Mouse (Mus musculus) ES-Bruce4 (cell line): ENCODE measurements around the gene L2hgdh. TPM values are rescaled to one million over a fixed set of nuclear protein-coding genes. Genes with fewer than 3 reads are reported as not detected.

ENCODE experiments used
- H3K27ac ChIP-seq: 2 replicates; pipeline ENCODE4 v1.5.1; 2012; ENCODE audit warnings: low read length, inconsistent platforms; ENCODE audit not compliant: insufficient read depth
- H3K27me3 ChIP-seq: 2 replicates; pipeline ENCODE4 v1.6.1; 2012; ENCODE audit warnings: mild to moderate bottlenecking, low read length, inconsistent platforms; ENCODE audit not compliant: control insufficient read depth, poor library complexity, insufficient read depth, severe bottlenecking
- H3K36me3 ChIP-seq: 2 replicates; pipeline ENCODE4 v1.6.1; 2012; ENCODE audit warnings: inconsistent platforms, mild to moderate bottlenecking, low read length, moderate library complexity; ENCODE audit not compliant: control insufficient read depth, poor library complexity, insufficient read depth, severe bottlenecking
- H3K4me1 ChIP-seq: one replicate; pipeline ENCODE4 v1.8.1; 2011; ENCODE audit warnings: low read length; ENCODE audit not compliant: control insufficient read depth, insufficient read depth
- H3K4me3 ChIP-seq: 2 replicates; pipeline ENCODE4 v1.5.1; 2011; ENCODE audit warnings: low read depth, mild to moderate bottlenecking, low read length
- H3K9ac ChIP-seq: 2 replicates; pipeline ENCODE4 v1.6.1; 2012; ENCODE audit warnings: low read depth, mild to moderate bottlenecking, inconsistent platforms; ENCODE audit not compliant: poor library complexity, severe bottlenecking
- H3K9me3 ChIP-seq: replicated peaks from 2 replicates; pipeline ENCODE4 v1.6.1; 2012; ENCODE audit warnings: mild to moderate bottlenecking, low read length, inconsistent platforms; ENCODE audit not compliant: control insufficient read depth, poor library complexity, insufficient read depth, severe bottlenecking
- CTCF ChIP-seq: IDR thresholded peaks from one replicate; pipeline ENCODE4 v1.8.1; 2011; ENCODE audit warnings: low read depth, low read length
- EP300 ChIP-seq: IDR thresholded peaks from 2 replicates; pipeline ENCODE4 v1.6.1; 2011; ENCODE audit warnings: low read depth, low read length; ENCODE audit not compliant: insufficient read depth
- POLR2A ChIP-seq: IDR thresholded peaks from one replicate; pipeline ENCODE4 v1.8.1; 2011; ENCODE audit warnings: low read length; ENCODE audit not compliant: insufficient read depth
- polyA plus RNA-seq: library from polyadenylated mRNA; stranded (reverse); fragments of >200 nt; gene quantifications from 2 replicates; pipeline ENCODE4 v1.2.4, GENCODE M21; 2011; ENCODE audit warnings: low read depth; ENCODE audit not compliant: missing spikeins, insufficient read depth, insufficient read length

L2hgdh gene
- polyA plus RNA-seq, result 25.6 and 26.2 TPM in 2 replicates

DNA sequence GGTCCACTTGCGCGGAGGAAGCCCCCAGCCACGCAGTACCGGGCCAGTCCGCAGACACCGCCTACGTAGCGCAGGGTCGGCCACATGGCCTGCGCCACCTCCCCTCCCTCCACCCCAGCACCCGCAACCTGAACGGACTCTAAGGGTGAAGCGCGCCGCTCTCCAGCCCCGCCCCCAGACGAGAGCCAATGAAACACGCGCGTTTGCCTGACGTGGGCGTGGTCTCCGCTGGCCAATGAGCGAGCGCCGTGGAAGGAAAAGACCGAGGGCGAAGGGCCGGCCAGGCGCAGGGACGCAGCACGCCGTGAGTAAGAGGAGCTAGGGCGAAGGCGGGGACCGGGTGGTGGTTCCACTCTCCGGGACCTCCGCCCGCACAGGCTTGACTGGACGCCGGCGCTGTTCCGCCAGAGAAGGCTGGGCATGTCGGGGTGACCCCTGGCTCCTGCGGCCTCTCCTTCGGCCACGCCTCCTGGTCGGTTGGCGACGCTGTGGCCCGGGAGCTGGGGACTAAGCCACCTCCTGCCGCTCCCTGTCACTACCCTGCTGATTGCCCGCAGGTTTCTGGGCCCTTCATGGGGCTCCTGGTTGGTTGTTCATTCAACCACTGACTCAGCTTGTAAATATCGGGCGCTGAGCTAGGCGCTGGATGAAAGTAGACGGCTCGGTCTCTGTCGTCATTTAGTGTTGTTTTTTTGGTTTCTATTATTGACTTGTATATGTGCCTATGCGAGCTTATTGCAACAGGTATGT lies at the start of gene L2hgdh, which contains the start of gene Atp5s:
Gene L2hgdh (minus strand): TSS at position 163 of the 750 bp plus-strand sequence.
Gene Atp5s (plus strand): TSS at position 240 of the 750 bp plus-strand sequence.
- TF ChIP-seq POLR2A (peak; percentile 94), EP300 (no peak), CTCF (no peak)
- no peaks in the 10 kb centered on the region for H3K27me3 ChIP-seq
- H3K4me3 ChIP-seq, result peak within 1 kb of the TSS; percentile 89
- H3K36me3 ChIP-seq, result peaks cover 12% of the 10 kb centered on the region
- peaks cover 3% of the 10 kb centered on the region for H3K4me1 ChIP-seq
- H3K9me3 ChIP-seq, result peaks cover 21% of the 10 kb centered on the region
- peak within 1 kb of the TSS; percentile 23 for H3K27ac ChIP-seq
- peak within 1 kb of the TSS; percentile 68 for H3K9ac ChIP-seq

DNA sequence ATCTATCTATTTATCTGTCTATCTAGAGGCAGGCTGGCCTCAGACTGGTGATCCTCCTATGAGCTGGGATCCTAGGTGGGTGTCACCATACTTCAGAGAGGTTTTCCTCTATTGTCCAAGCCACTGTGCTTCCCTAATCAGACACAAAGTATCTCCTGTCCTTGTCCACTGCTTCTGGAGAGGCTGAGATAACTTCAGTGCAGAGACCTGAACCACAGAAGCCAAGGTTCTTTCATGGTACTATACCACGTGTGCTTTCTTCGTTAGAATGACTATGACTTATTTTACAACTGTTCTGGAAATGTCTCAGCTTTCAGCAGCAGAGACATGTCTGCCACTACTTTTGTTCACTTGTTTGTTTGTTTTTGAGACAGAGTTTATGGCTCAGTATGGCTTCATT lies 44.2 kb upstream of the L2hgdh start:
- Histone ChIP-seq H3K4me3 (no peak overlapping the region), H3K36me3 (no peaks in the 10 kb centered on the region), H3K9ac (no peak overlapping the region), H3K9me3 (no peaks in the 10 kb centered on the region), H3K27ac (no peak overlapping the region), H3K27me3 (no peaks in the 10 kb centered on the region), H3K4me1 (no peaks in the 10 kb centered on the region)
- no peak for TF ChIP-seq CTCF
- no peak for TF ChIP-seq EP300
- no peak for TF ChIP-seq POLR2A

DNA sequence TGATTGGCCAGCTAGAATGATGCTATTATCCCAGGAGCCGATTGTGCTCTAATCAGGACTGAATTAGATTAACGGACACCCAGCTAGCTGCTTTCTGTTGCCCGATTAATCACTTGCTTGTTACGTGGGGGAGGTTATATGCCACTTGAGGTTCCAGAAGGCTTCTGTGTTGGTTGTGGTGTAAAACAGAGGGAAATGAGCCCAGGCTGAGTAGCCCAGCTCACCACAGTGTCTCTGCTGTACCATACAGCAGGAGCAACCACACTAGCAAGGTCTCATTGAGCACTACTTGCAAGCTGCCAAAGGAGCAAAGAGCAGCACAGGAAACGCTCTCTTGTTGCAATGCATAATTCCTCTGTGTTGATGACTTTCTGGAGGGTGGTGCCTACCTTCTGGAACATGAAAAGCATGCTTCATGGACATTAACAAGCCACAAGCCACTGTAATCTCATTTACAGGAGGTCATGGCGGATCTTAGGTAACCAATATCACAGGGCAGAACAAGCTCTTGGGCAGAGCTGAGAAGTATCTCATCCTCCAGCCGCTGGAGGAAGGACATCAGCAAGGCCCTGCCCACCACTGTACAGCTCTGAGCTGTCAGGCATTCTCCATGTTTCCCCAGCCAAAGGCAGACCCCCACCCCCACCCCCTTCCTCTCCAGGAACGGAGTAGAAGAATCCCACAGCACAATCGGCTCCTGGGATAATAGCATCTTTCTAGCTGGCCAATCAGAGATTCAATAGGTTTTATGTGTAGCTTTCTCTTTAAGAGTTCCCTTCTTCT lies 43.0 kb upstream of the L2hgdh start:
- no peaks in the 10 kb centered on the region for H3K27me3 ChIP-seq
- no peaks in the 10 kb centered on the region for H3K4me1 ChIP-seq
- H3K4me3 ChIP-seq, result no peak overlapping the region
- no peak for TF ChIP-seq CTCF
- no peak for TF ChIP-seq POLR2A
- TF ChIP-seq EP300, result no peak
- no peaks in the 10 kb centered on the region for H3K9me3 ChIP-seq
- H3K36me3 ChIP-seq, result no peaks in the 10 kb centered on the region
- H3K27ac ChIP-seq, result no peak overlapping the region
- no peak overlapping the region for H3K9ac ChIP-seq

DNA sequence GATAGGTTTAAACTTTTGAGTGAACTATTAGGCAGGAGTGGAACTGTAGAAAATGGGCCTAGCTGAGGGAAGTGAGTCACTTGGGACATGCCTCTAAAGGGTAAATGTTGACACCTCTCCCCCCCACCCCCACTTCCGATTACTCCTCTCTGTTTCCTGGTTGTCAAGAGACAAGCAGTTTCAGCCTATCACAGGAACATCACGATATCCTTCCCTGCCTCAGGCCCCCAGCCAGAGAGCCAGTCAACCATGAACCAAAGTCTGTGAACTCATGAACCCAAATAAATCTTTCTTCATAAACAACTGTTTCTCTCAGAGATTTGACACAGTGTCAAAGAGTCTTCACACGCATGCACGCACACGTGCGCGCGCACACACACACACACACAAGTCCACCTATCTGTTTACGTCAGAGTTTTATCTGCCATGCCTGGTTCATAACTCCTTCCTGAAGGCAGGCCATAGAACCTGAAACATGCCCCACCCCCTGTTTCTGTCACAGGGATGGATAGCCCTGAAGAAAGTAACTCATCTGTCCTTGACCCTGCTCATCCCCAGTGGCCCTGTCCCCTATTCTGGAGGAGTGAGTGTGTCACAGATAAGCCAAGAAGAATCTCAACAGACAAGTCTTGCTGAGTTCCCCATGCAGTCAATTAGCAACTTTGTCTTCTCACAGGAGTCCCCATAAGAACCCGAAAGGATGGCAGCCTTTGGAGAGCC lies 41.7 kb upstream of the L2hgdh start:
- H3K4me3 ChIP-seq, result no peak overlapping the region
- H3K4me1 ChIP-seq, result no peaks in the 10 kb centered on the region
- H3K9me3 ChIP-seq, result no peaks in the 10 kb centered on the region
- TF ChIP-seq CTCF (no peak), EP300 (no peak), POLR2A (no peak)
- H3K9ac ChIP-seq, result no peak overlapping the region
- no peak overlapping the region for H3K27ac ChIP-seq
- H3K36me3 ChIP-seq, result no peaks in the 10 kb centered on the region
- no peaks in the 10 kb centered on the region for H3K27me3 ChIP-seq

DNA sequence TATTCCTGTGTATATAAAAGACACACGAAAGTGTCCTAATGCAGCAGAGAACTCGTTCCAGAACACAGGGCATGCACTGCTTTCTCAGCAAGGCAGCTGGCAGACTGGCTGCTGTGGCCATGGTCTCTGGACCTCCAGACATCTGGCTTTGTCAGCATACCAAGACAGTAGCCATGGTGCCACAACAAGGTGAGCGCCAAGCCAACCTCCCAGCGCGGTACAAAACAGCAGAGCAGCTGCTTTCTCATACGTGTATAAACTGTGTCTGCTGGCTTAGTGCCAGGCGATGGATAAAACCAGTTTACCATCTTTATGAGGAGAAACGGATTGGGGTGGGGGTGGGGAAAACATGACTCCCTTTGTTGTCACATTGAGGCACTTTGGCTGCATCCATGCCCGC lies 40.9 kb upstream of the L2hgdh start:
- Histone ChIP-seq H3K36me3 (no peaks in the 10 kb centered on the region), H3K4me1 (no peaks in the 10 kb centered on the region), H3K9me3 (no peaks in the 10 kb centered on the region), H3K9ac (no peak overlapping the region), H3K27me3 (no peaks in the 10 kb centered on the region), H3K27ac (no peak overlapping the region), H3K4me3 (no peak overlapping the region)
- TF ChIP-seq CTCF (no peak), EP300 (no peak), POLR2A (no peak)
